Mouse (Mus musculus) bone marrow macrophage, adult 2 months (primary cell): ENCODE results near the gene Actr6.

Source experiments
- CTCF ChIP-seq: IDR thresholded peaks from 2 replicates; pipeline ENCODE4 v1.5.1; 2012; ENCODE audit warnings: low read depth, mild to moderate bottlenecking, low read length, moderate library complexity
- POLR2A ChIP-seq: IDR thresholded peaks from 2 replicates; pipeline ENCODE4 v1.6.1; 2012; ENCODE audit warnings: mild to moderate bottlenecking, low read depth, low read length, borderline replicate concordance

DNA sequence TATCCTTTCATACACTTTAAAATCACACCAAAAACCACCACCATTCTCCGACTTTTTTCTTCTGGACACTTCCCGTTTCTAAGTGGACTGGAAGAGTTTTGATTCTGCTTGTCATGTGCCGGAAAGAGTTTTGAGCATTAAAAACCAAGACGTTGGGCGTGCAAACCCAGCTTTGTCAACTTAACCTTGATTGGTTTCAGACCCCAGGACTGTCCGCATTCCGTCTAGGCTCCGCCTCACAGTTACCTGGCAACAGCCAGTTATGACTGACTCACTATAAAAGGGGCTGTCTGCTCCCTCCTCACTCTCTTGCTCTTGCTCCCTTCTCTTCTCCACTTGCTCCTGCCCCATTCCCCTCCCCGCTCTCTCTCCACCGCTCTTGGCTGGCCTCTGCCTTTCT lies 23.4 kb downstream of the Actr6 start:
- TF ChIP-seq CTCF (no peak), POLR2A (no peak)
